Mouse (Mus musculus) right cerebral cortex, postnatal 10 days (tissue): ENCODE data around the gene Srf.

Source experiments
- DNase-seq, 2 experiments: peaks; one replicate each; pipeline ENCODE4 v3.0.0; 2021; ENCODE audit warnings: low spot score in 2 of 2

Gene Srf

DNA sequence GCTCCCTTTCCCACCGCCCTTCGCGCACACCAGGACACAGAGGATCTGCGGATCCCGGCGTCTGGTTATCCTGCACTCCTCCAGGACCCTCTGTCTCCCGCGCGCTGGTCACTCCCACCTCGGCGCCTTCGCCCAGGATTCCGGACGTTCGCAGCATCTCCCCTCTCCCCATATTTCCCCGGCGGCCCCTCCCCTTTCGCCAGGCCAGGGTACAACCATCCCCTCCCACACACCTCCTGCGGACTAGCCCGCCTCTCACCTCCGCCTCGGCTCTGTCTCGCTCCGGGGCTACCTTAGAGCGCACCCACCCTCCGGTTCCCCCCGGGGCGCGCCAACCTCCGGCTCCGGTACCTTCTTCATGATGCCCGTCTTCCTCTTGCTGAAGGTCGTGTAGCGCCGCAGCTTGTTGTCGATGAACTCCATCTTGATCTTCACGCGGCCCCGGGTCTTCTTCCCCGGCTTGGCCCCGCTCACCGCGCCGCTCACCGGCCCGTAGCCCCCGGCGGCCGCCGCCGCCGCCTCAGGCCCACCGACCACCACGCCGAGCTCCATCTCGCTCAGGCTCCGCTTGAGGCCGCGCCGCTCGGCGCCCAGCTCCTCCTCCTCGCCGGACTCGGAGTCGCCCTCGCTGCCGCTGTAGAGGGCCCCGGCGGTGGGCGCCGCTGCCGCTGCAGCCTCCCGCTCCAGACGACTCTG is 850 bp downstream of the Srf start:
- DNase-seq, result peak; percentile 60 to 66

DNA sequence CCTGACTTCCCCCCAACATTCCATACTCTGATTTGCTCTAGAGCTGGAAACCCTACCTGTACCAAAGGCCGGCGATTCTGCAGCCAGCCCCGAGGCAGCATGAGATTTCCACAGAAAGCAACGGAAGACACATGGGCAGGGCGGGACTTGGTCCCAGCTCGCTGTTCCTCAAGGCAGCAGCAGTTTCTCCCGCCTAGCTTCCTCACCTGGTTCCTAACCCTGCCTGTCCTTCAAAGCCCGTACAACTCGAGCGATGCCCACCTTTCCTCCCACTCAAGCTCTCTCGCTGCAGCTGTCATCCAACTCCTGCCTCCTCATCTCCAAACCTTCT is 1.4 kb downstream of the Srf start:
- no peak for DNase-seq

DNA sequence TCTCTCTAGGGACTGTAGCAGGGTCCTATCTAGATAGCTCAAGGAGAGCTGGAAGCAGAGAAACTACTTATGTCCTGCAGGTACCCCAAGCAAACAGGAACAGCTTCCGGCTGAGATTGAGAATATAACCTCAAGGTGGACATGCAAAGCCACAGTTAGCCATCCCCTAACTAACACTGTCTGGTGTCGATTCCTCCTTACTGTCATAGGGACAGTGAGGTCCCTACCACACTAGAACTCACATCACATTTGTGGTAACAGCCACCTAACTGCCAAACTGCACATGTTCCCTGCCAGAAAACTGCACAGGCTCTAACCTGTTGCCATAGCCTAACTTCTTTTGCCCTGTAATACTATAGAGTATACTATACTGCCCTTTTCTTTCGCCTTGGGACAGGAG is 2.0 kb downstream of the Srf start:
- no peak for DNase-seq

DNA sequence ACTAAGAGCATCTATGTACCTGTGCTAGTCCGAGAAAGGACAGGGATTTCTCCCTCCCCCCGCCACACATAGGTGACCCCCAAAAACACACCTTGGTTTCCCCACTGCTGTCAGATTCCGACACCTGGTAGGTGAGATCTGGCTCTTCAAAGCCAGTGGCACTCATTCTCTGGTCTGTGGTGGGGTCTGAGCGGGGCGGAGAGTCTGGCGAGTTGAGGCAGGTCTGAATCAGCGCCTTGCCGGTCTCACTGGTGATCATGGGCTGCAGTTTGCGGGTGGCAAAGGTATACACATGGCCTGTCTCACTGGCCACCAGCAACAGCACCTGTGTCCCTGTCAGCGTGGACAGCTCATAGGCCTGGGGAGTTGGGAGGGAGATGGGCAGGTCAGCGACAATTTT is 2.5 kb downstream of the Srf start:
- peak in 1 of 2 experiments; percentile 46 for DNase-seq

DNA sequence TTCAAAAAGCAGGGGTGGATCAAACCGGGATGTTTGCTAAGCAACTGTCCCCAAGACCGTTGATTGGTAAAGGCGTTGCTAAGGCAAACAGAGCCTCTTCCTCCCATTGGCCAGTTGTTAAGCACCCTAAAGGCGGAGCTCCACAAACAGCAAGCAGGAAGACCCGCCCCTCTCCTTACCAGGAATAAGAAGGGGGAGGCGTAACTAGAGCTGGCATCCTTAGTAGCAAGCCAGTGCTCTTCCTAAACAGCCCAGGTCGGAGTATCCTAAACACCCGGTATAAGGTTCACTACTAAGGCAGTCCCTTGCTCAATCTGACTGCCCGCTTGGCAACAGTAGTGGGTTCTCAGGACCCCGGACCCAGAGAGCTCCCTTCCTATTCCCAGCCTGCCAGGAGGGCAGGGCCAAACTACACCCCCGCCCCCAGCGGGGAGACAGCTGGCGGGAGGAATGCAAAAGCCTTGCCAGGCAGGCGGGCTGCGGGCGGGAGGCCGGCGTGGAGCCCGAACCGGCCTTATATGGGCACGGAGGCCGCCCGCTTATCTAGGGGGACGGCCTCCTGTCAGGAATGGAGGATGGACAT is 3.0 kb downstream of the Srf start:
- peak; percentile 91 to 96 for DNase-seq

DNA sequence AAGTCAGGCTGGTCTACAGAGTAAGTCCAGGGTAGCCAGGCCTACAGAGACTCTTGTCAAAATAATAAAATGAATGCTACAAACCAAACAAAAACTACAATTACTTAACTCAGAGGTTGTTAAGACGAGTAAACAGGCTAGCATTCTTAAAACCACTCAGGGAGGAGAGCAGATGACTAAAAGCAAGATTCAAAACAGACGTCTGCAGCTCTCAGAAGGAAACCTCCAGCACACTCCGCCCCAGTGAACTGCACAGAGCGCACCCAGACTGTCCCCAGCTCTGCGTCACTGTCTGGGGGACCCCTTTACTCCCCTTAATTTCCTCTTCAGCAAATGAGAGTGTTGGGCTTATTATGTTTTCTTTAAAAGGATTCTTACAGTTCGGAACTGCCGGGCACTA is 3.8 kb downstream of the Srf start:
- DNase-seq, result no peak

DNA sequence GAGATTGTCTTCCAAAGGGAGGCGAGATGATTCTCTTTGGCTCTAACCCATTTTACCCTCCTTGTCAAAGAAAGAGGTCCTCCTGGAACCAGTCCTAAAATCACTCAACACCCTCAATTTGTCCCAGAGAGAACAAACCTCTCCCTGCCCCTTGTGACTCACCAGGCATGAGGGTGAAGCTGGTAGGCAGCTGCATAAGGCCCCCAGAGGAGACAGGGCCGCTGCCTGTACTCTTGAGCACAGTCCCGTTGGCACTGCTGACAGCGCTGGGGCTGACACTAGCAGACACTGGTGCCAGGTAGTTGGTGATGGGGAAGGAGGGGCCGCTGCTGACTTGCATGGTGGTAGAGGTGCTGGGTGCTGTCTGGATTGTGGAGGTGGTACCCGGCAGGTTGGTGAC is 4.6 kb downstream of the Srf start:
- DNase-seq, result no peak

DNA sequence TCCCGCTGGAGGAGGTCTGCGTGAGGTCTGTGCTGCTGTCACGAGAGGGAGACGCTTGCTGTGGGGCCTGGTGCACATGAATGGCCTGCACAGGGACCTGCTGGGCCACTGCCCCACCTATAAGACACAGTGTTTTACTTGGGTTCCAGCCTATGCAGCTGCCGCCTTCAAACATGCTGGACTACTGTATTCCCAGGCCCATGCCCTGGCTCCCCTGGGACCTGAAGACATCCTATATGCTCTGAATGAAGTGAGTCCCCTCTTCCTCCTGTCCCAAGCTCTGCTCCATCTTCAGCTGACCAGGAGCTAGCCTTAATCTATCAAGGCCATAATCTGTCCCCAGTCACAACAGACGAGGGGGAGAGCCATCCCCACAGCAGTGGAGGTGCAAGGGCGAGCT is 5.1 kb downstream of the Srf start:
- DNase-seq, result no peak

DNA sequence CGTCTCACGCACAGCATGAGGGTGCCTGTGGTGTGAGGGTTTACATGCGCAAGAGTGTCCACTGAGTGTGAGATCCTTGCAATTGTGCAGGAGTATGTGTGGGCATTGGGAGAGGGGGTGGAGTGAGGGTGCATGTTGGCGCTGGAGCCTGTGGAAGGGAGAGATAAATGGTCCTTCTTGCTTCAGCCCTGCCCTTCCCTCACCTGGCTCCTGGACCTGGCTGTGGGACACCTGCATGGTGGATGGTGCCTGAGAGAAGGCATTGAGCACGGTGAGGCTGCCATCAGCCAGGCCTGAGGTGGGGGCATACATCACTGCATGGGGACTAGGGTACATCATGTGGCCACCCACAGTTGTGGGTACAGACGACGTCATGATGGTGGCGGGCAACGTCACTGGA is 6.3 kb downstream of the Srf start:
- no peak for DNase-seq

DNA sequence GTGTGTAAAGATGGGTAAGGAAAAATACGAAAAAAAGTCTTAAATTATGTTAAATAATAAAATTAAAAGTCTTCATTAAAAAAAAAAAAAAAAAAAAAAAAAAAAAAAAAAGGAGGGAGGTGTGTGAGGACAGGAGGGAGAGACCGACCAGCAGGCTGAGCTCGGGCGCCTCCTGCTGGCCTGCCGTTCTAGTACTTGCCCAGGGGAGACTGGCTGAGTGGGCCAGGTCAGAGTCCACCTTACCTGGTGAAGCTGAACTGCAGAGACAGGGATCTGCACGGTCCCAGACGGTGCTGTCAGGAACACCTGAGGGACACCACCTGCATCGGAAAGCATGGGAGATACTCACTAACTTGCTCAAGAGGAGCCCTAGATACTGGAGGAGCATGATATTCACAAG is 6.8 kb downstream of the Srf start:
- peak in 1 of 2 experiments; percentile 59 for DNase-seq

DNA sequence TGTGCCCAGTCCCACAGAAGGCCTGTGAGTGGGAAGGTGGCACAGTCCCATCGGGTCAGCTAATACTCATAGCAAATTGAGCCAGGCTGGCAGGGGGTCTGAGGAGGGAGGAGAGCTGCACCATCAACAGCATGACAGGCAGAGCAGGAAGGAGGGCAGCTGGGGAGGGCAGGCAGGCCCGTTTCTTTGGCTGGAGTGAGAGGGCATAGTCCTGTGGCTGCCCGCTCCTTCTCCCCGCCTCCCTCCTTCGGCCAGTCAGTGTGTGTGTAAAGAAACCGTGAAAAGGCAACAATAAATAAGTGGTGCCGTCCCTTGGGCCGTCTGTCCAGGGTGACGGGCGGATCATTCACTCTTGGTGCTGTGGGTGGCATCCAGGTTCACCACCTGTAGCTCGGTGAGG is 7.2 kb downstream of the Srf start:
- no peak for DNase-seq

DNA sequence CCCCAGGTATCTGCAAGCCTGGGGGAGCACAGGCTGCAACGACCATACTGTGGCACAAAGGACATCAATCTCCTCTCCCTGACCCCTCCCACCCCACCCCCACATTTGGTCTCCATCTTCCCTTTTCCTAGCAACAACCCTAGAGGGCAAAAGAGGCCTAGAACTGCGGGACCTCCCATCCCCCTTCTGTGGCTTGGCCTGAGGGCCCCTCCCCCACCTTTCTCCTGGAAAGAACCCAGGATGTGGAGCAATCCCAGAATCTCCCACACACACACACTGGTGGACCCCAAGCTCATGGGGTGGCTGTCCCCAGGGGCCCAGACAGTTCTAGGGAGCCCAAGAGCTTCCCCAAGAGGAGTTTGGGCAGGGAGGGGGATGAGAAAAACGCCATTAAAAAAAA is 8.1 kb downstream of the Srf start:
- no peak for DNase-seq

DNA sequence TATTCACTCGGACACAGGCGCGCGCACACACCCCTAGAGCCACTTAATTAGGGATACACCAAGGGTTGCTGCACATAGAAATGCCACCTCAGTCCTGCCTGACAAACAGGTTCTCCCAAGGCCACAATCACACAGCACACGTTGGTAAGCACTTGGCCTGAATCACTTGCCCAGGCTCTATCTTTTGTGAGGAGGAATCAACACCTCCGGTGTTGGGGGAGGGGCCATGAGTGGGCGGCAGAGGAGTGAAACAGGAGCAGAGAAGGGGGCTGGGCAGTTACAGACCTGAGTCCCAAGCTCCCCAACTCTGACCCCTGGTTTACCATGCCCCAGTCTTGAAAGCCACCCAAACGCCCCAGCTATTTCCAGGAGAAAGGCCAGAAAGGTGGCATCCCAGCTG is 9.0 kb downstream of the Srf start:
- peak; percentile 48 to 57 for DNase-seq

DNA sequence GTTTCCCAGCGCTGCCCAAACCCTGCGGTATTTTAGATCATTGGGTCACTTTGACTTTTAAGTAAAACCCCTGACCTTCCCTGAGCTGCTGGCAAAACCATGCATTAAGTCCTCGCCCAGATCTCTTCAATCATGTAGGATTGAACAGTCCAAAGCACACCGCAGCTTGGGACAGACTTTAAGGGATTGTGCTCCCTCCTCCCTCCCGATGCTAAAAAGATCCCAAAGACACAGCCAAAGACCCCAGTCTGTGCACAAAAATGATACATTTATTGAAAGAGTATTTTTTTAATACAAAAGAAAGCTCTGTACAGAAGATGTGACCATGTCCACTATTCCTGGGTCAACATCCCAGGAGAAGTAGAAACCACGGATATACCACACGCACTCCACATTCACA is 9.4 kb downstream of the Srf start:
- no peak for DNase-seq

DNA sequence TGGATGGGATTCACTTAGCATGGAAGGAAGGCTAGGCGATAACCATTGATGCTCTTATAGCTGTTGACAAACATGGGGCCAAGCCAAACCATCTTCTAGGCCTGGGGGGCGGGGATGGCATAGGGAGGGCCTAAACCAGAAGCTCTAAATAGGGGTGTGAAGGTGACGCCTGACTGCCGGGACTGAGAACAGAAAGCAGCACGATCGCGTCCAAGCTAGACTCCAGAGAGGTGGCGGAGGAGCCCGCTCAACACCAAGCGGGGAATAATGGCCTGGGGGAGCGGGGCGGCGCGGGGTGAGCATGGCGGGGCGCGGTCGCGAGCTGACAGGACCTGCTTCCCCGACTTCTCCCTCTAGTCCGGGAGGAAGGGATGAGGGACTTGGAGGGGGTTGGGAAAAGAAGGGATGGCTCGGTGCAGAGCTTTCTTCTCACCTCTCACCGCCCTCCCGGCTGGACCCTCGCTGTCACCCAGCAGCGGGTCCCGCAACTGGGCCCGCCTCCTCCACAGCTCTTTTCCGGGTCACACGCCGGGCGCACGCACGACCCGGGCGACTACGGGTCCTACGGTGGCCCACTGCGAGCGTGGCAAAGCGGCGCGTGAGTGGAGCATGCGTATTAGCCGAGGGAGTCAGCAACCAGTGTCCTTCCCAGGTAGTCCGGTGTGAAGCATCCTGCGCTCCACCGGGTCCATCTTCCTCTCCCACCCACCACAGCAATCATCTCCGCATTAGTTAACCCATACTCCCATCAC is 10.0 kb downstream of the Srf start, which contains the start of gene Cul9:
TSS of gene Cul9 (minus strand) at position 576 of the 752 bp plus-strand sequence.
- DNase-seq, result peak; percentile 93 to 94

DNA sequence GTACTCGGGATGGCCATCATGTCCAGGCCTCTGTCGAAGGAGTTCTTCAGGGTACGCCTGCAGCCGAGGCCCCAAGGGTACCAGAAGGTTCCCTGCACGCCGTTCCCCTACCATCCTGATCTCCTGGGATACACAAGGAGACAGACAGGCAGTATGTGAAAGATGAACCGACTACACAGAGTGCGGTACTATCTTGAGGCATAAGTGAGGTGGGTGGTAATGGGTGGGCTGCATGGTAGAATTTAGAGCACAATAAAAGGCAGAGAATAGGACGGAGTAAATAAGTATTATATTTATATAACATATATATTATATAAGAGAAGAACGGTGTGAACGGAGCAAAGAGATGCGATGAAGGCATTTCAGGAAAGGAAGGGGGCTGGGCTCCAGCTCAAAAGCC is 12.3 kb downstream of the Srf start:
- peak in 1 of 2 experiments; percentile 35 for DNase-seq

DNA sequence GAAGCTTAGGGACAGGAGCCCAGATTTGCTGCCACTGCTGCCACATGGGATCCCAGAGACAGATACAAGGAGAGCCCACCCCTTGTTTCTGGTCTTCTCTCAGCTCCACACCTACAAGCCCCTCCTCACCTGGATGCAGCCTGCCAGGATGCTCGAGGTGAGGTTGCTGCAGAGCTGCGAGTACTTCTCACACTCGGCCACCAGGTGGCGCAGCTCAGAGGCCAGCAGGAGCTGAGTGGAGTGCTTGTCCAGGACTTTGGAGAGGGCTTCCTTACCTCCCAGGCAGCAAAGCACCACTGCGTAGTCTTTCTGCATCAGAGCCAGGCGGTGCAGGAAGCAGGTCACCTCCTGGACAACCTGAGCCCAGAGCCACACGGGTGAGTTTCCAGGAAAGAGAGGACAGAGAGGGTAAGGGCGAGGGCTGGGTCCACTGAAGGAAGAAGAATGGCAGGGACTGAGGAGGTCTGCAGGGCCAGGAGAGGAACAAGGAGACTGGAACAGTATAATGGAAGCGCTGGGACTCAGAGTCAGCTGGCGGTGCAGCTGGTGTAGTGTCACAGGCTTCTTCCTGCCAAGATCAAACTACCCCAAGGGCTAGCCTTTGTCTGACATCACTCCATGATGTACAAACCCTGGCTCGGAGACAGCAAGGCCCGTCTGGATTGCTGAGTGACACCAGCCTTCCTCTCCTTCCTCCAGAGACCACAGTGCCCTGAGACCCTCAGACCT is 30.2 kb downstream of the Srf start:
- DNase-seq, result peak; percentile 64 to 81

DNA sequence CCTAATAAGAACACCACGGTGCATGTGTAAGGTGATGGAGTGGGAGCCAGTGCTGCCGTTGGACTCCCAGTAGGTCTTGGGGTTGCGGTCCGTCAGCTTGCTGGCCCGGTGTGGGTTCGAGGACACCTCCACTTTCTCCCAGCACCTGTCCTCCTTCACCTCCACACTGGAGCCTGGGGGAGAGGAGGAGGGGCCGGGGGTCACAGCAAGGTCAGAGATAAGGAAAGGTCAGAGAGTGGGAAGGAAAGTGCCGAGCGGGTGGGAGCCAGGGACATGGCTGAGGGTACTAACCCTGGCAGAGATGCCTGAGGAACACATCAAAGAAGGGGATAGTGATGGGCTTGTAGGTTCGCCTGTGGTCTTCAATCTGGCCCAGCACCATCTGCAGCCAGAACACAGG is 30.9 kb downstream of the Srf start:
- peak in 1 of 2 experiments; percentile 28 for DNase-seq

DNA sequence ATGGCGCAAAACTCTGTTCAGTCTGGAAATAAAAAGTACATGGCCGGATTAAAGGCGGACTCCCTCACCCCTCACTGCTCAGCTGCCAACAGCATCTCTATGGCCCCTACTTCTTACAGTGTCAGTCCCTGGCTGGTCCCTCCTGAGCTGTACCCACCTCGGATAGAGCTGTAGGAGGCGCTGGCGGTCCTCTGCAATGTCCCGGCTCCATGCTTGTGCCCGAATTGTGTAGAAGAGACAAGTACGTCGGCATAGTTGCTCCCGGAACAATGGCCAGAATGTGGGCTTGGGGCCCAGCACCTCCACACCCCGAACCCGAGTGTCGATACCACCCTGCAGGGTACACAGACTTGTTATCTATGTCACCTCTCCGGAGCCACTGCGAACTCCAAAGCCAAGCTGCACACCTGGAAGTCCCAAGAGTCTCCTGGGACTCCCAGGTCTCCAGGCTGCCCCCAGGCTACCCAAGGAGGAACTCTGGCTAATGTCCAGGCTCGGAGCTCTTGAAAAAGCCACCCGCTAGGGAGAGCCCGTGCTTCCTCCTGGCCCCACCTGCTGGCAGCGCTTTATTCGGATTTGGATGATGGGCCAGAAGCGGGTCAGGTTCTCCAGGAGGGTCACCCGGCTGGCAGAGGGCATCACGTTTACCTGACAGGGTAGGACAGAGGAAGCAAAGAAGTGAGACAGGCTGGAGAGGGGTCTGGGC is 33.9 kb downstream of the Srf start:
- peak in 1 of 2 experiments; percentile 28 for DNase-seq

DNA sequence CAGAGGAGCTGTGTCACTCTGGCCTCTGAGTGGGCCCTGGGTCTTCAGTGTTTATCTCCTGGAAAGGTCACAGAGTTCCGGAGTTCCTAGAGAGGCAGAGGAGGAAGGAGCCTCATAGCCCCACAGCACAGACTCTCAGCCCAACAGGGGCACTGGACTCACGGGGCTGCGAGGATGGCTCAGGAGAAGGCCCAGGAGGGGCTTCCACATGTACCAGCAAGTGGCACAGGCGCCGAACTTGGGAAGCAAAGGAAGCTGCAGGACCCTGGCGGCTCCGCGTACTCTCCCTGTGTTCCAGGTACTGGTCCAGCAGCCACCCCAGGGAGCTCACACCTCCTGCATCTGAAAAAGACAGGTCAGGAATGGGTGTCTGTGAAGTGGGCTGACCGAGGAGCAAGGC is 34.8 kb downstream of the Srf start:
- DNase-seq, result no peak

DNA sequence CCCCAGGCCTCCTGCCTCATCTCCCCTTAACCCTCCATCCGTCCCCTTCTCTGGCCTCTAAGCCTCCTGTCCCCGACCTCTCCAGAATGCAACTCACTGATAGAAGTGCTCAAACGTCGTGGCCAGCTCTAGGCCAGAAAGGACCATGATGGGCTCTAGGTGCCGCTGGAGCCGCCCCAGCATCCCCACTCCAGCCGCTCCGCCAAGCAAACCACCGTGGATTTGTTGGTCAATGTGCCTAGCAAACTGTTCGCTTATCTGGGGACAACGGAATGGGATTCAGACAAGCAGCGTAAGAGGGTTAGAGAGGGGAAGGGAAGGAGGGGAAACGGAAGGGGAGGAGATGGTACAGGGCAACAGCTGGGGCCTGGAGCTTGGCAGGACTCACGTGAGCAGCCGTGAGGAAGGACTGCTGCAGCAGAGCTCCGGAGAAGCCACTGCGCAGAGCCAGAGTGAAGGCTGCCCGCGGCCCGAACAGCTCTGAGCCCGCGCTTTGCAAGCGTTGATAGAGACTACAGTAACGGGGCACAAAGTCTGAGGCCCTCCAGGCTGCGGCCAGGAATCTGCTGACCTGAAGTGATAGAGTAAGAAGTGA is 35.5 kb downstream of the Srf start:
- DNase-seq, result no peak
